Mouse (Mus musculus): ENCODE measurements around the gene Snrnp48. TPM values are rescaled to one million over a fixed set of nuclear protein-coding genes. Genes with fewer than 3 reads are reported as not detected.

The Snrnp48 gene
- polyA plus RNA-seq, 1 experiment: 30.1 TPM

GRCm38 (mm10) chr13:38204171-38204570 is 567 bp upstream of the Snrnp48 start:
- Histone ChIP-seq H3K4me3 (ENCODE audit: insufficient read depth, low read length) (no peak overlapping the region; the same call in 1 of the 2 replicates), H3K27ac (ENCODE audit: insufficient read depth, low read length) (no peak overlapping the region), H3K4me1 (ENCODE audit: control insufficient read depth, insufficient read depth, low read length) (no peaks in the 10 kb centered on the region; the same call in 1 of the 2 replicates)
- no peak for TF ChIP-seq CTCF (IDR thresholded peaks at IDR 0.05; ENCODE audit: extremely low read depth, insufficient read depth, low read length)
- no peak for TF ChIP-seq POLR2A (IDR thresholded peaks at IDR 0.05; ENCODE audit: extremely low read depth, insufficient read depth, low read length)

- Histone ChIP-seq H3K4me3 (ENCODE audit: insufficient read depth, low read length) (no peak overlapping the region), H3K27ac (ENCODE audit: insufficient read depth, low read length) (no peak overlapping the region), H3K4me1 (ENCODE audit: control insufficient read depth, insufficient read depth, low read length) (0 out of 2 replicates have a peak, but pooled peaks cover 1% of the 10 kb centered on the region)
- no peak for TF ChIP-seq POLR2A (IDR thresholded peaks at IDR 0.05; ENCODE audit: extremely low read depth, insufficient read depth, low read length)
- no peak for TF ChIP-seq CTCF (IDR thresholded peaks at IDR 0.05; ENCODE audit: extremely low read depth, insufficient read depth, low read length)
Measured at GRCm38 (mm10) chr13:38211122-38211521, 6.4 kb downstream of the Snrnp48 start.

GRCm38 (mm10) chr13:38218686-38219085 is 13.9 kb downstream of the Snrnp48 start:
- no peak overlapping the region for H3K27ac ChIP-seq (ENCODE audit: insufficient read depth, low read length)
- no peak overlapping the region for H3K4me3 ChIP-seq (ENCODE audit: insufficient read depth, low read length)
- TF ChIP-seq CTCF (IDR thresholded peaks at IDR 0.05; ENCODE audit: extremely low read depth, insufficient read depth, low read length): no peak
- TF ChIP-seq POLR2A (IDR thresholded peaks at IDR 0.05; ENCODE audit: extremely low read depth, insufficient read depth, low read length): no peak
- H3K4me1 ChIP-seq (ENCODE audit: control insufficient read depth, insufficient read depth, low read length): no peaks in the 10 kb centered on the region

- Histone ChIP-seq H3K4me1 (ENCODE audit: control insufficient read depth, insufficient read depth, low read length) (no peaks in the 10 kb centered on the region), H3K27ac (ENCODE audit: insufficient read depth, low read length) (no peak overlapping the region), H3K4me3 (ENCODE audit: insufficient read depth, low read length) (no peak overlapping the region)
- no peak for TF ChIP-seq POLR2A (IDR thresholded peaks at IDR 0.05; ENCODE audit: extremely low read depth, insufficient read depth, low read length)
- TF ChIP-seq CTCF (IDR thresholded peaks at IDR 0.05; ENCODE audit: extremely low read depth, insufficient read depth, low read length): peak; percentile 18; the same call in 1 of the 2 replicates
Measured at GRCm38 (mm10) chr13:38220331-38220730, 15.6 kb downstream of the Snrnp48 start.

GRCm38 (mm10) chr13:38230177-38230821 is 25.6 kb downstream of the Snrnp48 start:
- H3K27ac ChIP-seq (ENCODE audit: insufficient read depth, low read length): no peak overlapping the region
- no peaks in the 10 kb centered on the region for H3K4me1 ChIP-seq (ENCODE audit: control insufficient read depth, insufficient read depth, low read length)
- H3K4me3 ChIP-seq (ENCODE audit: insufficient read depth, low read length): no peak overlapping the region
- TF ChIP-seq CTCF (IDR thresholded peaks at IDR 0.05; ENCODE audit: extremely low read depth, insufficient read depth, low read length) (no peak), POLR2A (IDR thresholded peaks at IDR 0.05; ENCODE audit: extremely low read depth, insufficient read depth, low read length) (no peak)

- H3K4me3 ChIP-seq (ENCODE audit: insufficient read depth, low read length): no peak overlapping the region
- TF ChIP-seq CTCF (IDR thresholded peaks at IDR 0.05; ENCODE audit: extremely low read depth, insufficient read depth, low read length): no peak
- TF ChIP-seq POLR2A (IDR thresholded peaks at IDR 0.05; ENCODE audit: extremely low read depth, insufficient read depth, low read length): no peak
- H3K27ac ChIP-seq (ENCODE audit: insufficient read depth, low read length): no peak overlapping the region
- H3K4me1 ChIP-seq (ENCODE audit: control insufficient read depth, insufficient read depth, low read length): no peaks in the 10 kb centered on the region
Measured at GRCm38 (mm10) chr13:38232411-38232810, 27.7 kb downstream of the Snrnp48 start.

GRCm38 (mm10) chr13:38232856-38233625 is 28.3 kb downstream of the Snrnp48 start:
- TF ChIP-seq POLR2A (IDR thresholded peaks at IDR 0.05; ENCODE audit: extremely low read depth, insufficient read depth, low read length): no peak
- no peak for TF ChIP-seq CTCF (IDR thresholded peaks at IDR 0.05; ENCODE audit: extremely low read depth, insufficient read depth, low read length)
- no peak overlapping the region for H3K4me3 ChIP-seq (ENCODE audit: insufficient read depth, low read length)
- H3K4me1 ChIP-seq (ENCODE audit: control insufficient read depth, insufficient read depth, low read length): no peaks in the 10 kb centered on the region
- no peak overlapping the region for H3K27ac ChIP-seq (ENCODE audit: insufficient read depth, low read length)

- Histone ChIP-seq H3K4me3 (ENCODE audit: insufficient read depth, low read length) (no peak overlapping the region), H3K27ac (ENCODE audit: insufficient read depth, low read length) (no peak overlapping the region), H3K4me1 (ENCODE audit: control insufficient read depth, insufficient read depth, low read length) (no peaks in the 10 kb centered on the region)
- TF ChIP-seq CTCF (IDR thresholded peaks at IDR 0.05; ENCODE audit: extremely low read depth, insufficient read depth, low read length): no peak
- no peak for TF ChIP-seq POLR2A (IDR thresholded peaks at IDR 0.05; ENCODE audit: extremely low read depth, insufficient read depth, low read length)
Measured at GRCm38 (mm10) chr13:38234651-38235050, 29.9 kb downstream of the Snrnp48 start.

- Histone ChIP-seq H3K4me3 (ENCODE audit: insufficient read depth, low read length) (no peak overlapping the region), H3K27ac (ENCODE audit: insufficient read depth, low read length) (no peak overlapping the region), H3K4me1 (ENCODE audit: control insufficient read depth, insufficient read depth, low read length) (no peaks in the 10 kb centered on the region)
- TF ChIP-seq POLR2A (IDR thresholded peaks at IDR 0.05; ENCODE audit: extremely low read depth, insufficient read depth, low read length): no peak
- TF ChIP-seq CTCF (IDR thresholded peaks at IDR 0.05; ENCODE audit: extremely low read depth, insufficient read depth, low read length): no peak
Measured at GRCm38 (mm10) chr13:38235370-38235769, 30.6 kb downstream of the Snrnp48 start.

GRCm38 (mm10) chr13:38248151-38248550 is 43.4 kb downstream of the Snrnp48 start:
- Histone ChIP-seq H3K4me1 (ENCODE audit: control insufficient read depth, insufficient read depth, low read length) (peaks cover 2% of the 10 kb centered on the region), H3K4me3 (ENCODE audit: insufficient read depth, low read length) (no peak overlapping the region), H3K27ac (ENCODE audit: insufficient read depth, low read length) (no peak overlapping the region)
- TF ChIP-seq POLR2A (IDR thresholded peaks at IDR 0.05; ENCODE audit: extremely low read depth, insufficient read depth, low read length): no peak
- TF ChIP-seq CTCF (IDR thresholded peaks at IDR 0.05; ENCODE audit: extremely low read depth, insufficient read depth, low read length): no peak
